Mouse (Mus musculus) fibroblast of lung, adult 2 months (primary cell): ENCODE measurements around the gene Btnl1.

Experiments
- DNase-seq: peaks from one replicate; pipeline ENCODE4 v3.0.0-alpha.2; 2011; ENCODE audit warnings: low read depth

Gene Btnl1

GRCm38 (mm10) chr17:34386656-34387055 lies 9.7 kb downstream of the Btnl1 start:
- DNase-seq, result no peak

- DNase-seq, result no peak
Measured at GRCm38 (mm10) chr17:34388513-34388912, 11.6 kb downstream of the Btnl1 start.

GRCm38 (mm10) chr17:34391507-34391906 lies 14.6 kb downstream of the Btnl1 start:
- no peak for DNase-seq

- no peak for DNase-seq
Measured at GRCm38 (mm10) chr17:34392321-34392720, 15.4 kb downstream of the Btnl1 start.

GRCm38 (mm10) chr17:34397357-34397756 lies 20.4 kb downstream of the Btnl1 start:
- DNase-seq, result no peak

GRCm38 (mm10) chr17:34398058-34398710 lies 21.3 kb downstream of the Btnl1 start:
- DNase-seq, result peak; percentile 80

GRCm38 (mm10) chr17:34398711-34399393 lies 21.9 kb downstream of the Btnl1 start, which contains the start of gene BC051142:
Gene BC051142, plus strand, starts transcription at chr17:34398820.
- peak; percentile 40 for DNase-seq

- no peak for DNase-seq
Measured at GRCm38 (mm10) chr17:34399394-34399715, 22.4 kb downstream of the Btnl1 start.

- no peak for DNase-seq
Measured at GRCm38 (mm10) chr17:34411117-34411516, 34.2 kb downstream of the Btnl1 start.

GRCm38 (mm10) chr17:34420014-34420413 lies 43.1 kb downstream of the Btnl1 start:
- no peak for DNase-seq

GRCm38 (mm10) chr17:34427597-34427996 lies 50.7 kb downstream of the Btnl1 start:
- DNase-seq, result peak; percentile 89
